Mouse (Mus musculus) liver, embryonic 12.5 days (tissue): Measurements from ENCODE around the gene Timm9. TPM values are rescaled to one million over a fixed set of nuclear protein-coding genes. Genes with fewer than 3 reads are reported as not detected.
"Not testable (repeated sequence)": the region's sequence is repeated elsewhere in the genome, so short reads cannot be mapped to it uniquely, and the experiment has no call there.

Experiments
- ATAC-seq: fragments of 200-750 bp; cut with Nextera tagmentation; 2 replicates; pipeline ENCODE4 v1.8.0; 2017; ENCODE audit warnings: moderate number of reproducible peaks, mild to moderate bottlenecking, moderate library complexity
- H3K27ac ChIP-seq: fragments of 300-500 bp; sonication (generic); 2 replicates; pipeline ENCODE4 v1.5.1; 2016; ENCODE audit warnings: mild to moderate bottlenecking
- H3K27me3 ChIP-seq: fragments of 300-500 bp; sonication (generic); replicated peaks from 2 replicates; pipeline ENCODE4 v1.6.1; 2016; ENCODE audit warnings: mild to moderate bottlenecking, moderate library complexity
- H3K36me3 ChIP-seq: fragments of 300-500 bp; sonication (generic); 2 replicates; pipeline ENCODE4 v1.6.1; 2016; ENCODE audit warnings: mild to moderate bottlenecking, moderate library complexity
- H3K4me1 ChIP-seq: fragments of 300-500 bp; sonication (generic); 2 replicates; pipeline ENCODE4 v1.6.1; 2016
- H3K4me2 ChIP-seq: fragments of 300-500 bp; sonication (generic); 2 replicates; pipeline ENCODE4 v1.6.1; 2016; ENCODE audit warnings: mild to moderate bottlenecking, moderate library complexity
- H3K4me3 ChIP-seq: fragments of 300-500 bp; sonication (generic); 2 replicates; pipeline ENCODE4 v1.5.1; 2016; ENCODE audit warnings: mild to moderate bottlenecking, moderate library complexity
- H3K9ac ChIP-seq: fragments of 300-500 bp; sonication (generic); 2 replicates; pipeline ENCODE4 v1.6.1; 2016; ENCODE audit warnings: mild to moderate bottlenecking, moderate library complexity
- H3K9me3 ChIP-seq: fragments of 300-500 bp; sonication (generic); replicated peaks from 2 replicates; pipeline ENCODE4 v1.6.1; 2016; ENCODE audit warnings: mild to moderate bottlenecking, moderate library complexity
- WGBS: fragments of 180-500 bp; shearing (Covaris S2); methylation state at CpG from one replicate; pipeline ENCODE4 v1.1.7; 2016; ENCODE audit not compliant: insufficient replicate concordance; 5-methylcytosine and 5-hydroxymethylcytosine counted together
- polyA plus RNA-seq: library from polyadenylated mRNA; unstranded; fragments of >200 nt; fragmentation: Nextera tagmentation; extraction: Ambion mirVana; gene quantifications from 2 replicates; pipeline ENCODE4 v1.2.1, GENCODE M21; 2016

The Timm9 gene
- polyA plus RNA-seq, 1 experiment from 2014 or later = 77.2 TPM

GRCm38 (mm10) chr12:71139258-71139828 is 2.9 kb upstream of the Timm9 start:
- H3K4me2 ChIP-seq = peak overlapping the region; percentile 97
- 69% methylated on average over 5 of the region's 5 CpGs for WGBS

GRCm38 (mm10) chr12:71137686-71138085 is 1.2 kb upstream of the Timm9 start:
- H3K4me3 ChIP-seq = peak overlapping the region; percentile 87
- peak overlapping the region; percentile 97 for H3K4me2 ChIP-seq
- no peaks in the 10 kb centered on the region for H3K9me3 ChIP-seq
- ATAC-seq = no peak
- 3% methylated on average over 11 of the region's 11 CpGs for WGBS
- H3K27ac ChIP-seq = no peak overlapping the region; the same call in none of the 2 replicates
- peaks cover 24% of the 10 kb centered on the region for H3K4me1 ChIP-seq
- peaks cover 49% of the 10 kb centered on the region for H3K36me3 ChIP-seq
- H3K9ac ChIP-seq = peak overlapping the region; percentile 91
- no peaks in the 10 kb centered on the region for H3K27me3 ChIP-seq

More at GRCm38 (mm10) chr12:71139258-71139828, 2.9 kb upstream of the Timm9 start:
- no peaks in the 10 kb centered on the region for H3K9me3 ChIP-seq
- H3K4me1 ChIP-seq = peaks cover 23% of the 10 kb centered on the region
- H3K4me3 ChIP-seq = no peak overlapping the region
- H3K9ac ChIP-seq = no peak overlapping the region
- H3K36me3 ChIP-seq = peaks cover 49% of the 10 kb centered on the region
- ATAC-seq = no peak
- no peaks in the 10 kb centered on the region for H3K27me3 ChIP-seq
- no peak overlapping the region for H3K27ac ChIP-seq

GRCm38 (mm10) chr12:71136974-71137491 is 549 bp upstream of the Timm9 start:
- Histone ChIP-seq H3K27ac (peak overlapping the region; percentile 84), H3K4me3 (peak overlapping the region; percentile 87), H3K4me1 (peaks cover 24% of the 10 kb centered on the region), H3K4me2 (peak overlapping the region; percentile 97), H3K36me3 (peaks cover 49% of the 10 kb centered on the region), H3K9me3 (no peaks in the 10 kb centered on the region), H3K27me3 (no peaks in the 10 kb centered on the region), H3K9ac (peak overlapping the region; percentile 91)
- WGBS = under 1% methylated on average over 30 of the region's 30 CpGs
- peak; percentile 77 for ATAC-seq

DNA sequence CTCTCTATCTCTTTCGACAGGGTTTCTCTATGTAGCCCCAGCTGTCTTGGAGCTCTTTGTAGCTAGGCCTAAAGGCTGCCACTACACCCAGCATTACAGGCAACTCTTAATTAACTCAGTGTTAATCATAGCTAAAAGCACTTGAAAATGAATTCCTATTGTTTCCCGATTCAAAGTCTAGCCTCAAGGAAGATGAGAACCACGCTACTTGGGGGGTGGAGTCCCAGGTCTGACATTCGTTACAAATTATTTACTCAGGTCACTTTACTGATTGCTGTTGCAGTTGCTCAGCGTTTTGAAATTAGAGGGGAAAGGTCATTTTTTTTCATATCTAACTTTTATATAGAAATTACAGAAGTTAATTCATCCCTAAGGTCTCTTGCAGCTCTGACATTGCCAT is 903 bp downstream of the Timm9 start:
- Histone ChIP-seq H3K36me3 (peaks cover 49% of the 10 kb centered on the region), H3K9me3 (no peaks in the 10 kb centered on the region), H3K27ac (no peak overlapping the region), H3K9ac (peak overlapping the region; percentile 91), H3K27me3 (no peaks in the 10 kb centered on the region), H3K4me2 (peak overlapping the region; percentile 97), H3K4me3 (peak overlapping the region; percentile 87), H3K4me1 (peaks cover 24% of the 10 kb centered on the region)
- WGBS = 14% methylated on average over 5 of the region's 5 CpGs
- ATAC-seq = no peak

- H3K27ac ChIP-seq = no peak overlapping the region
These were observed 13.2 kb downstream of the Timm9 start for GRCm38 (mm10) chr12:71123286-71123685.

DNA sequence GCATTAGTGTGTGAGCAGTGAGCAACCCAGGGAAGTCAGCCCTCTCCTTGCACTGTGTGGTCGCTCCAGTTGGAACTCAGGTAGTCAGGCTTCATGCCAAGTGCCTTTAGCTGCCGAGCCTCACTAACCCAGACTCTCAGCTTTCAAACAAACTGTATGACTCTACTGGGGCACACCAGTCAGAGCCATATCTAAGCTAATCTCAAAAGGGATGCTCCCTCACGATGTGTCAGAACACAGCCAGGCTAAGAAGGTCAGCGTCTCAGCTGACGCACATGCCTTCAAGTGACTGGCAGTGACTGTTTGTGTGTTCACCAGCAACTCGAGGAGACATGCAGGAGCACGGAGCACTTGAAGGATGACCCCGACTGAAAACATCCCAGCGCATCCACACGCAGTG is 13.8 kb downstream of the Timm9 start:
- Histone ChIP-seq H3K36me3 (peaks cover 61% of the 10 kb centered on the region), H3K27me3 (no peaks in the 10 kb centered on the region), H3K4me3 (no peak overlapping the region), H3K27ac (no peak overlapping the region), H3K4me2 (no peak overlapping the region), H3K9me3 (no peaks in the 10 kb centered on the region), H3K9ac (no peak overlapping the region), H3K4me1 (no peaks in the 10 kb centered on the region)
- ATAC-seq = no peak
- WGBS = 75% methylated on average over 10 of the region's 10 CpGs

More at GRCm38 (mm10) chr12:71123286-71123685, 13.2 kb downstream of the Timm9 start:
- WGBS = 83% methylated on average over 9 of the region's 9 CpGs
- no peak for ATAC-seq
- no peak overlapping the region for H3K9ac ChIP-seq
- H3K4me1 ChIP-seq = no peaks in the 10 kb centered on the region
- H3K4me2 ChIP-seq = no peak overlapping the region
- H3K9me3 ChIP-seq = no peaks in the 10 kb centered on the region
- H3K4me3 ChIP-seq = no peak overlapping the region
- no peaks in the 10 kb centered on the region for H3K27me3 ChIP-seq
- peaks cover 67% of the 10 kb centered on the region for H3K36me3 ChIP-seq

- Histone ChIP-seq H3K4me1 (peaks cover 21% of the 10 kb centered on the region), H3K36me3 (peaks cover 5% of the 10 kb centered on the region), H3K4me2 (no peak overlapping the region), H3K9ac (no peak overlapping the region), H3K27ac (no peak overlapping the region), H3K27me3 (0 out of 2 replicates have a peak, but pooled peaks cover 5% of the 10 kb centered on the region), H3K4me3 (no peak overlapping the region), H3K9me3 (no peaks in the 10 kb centered on the region)
- WGBS = 77% methylated on average over 5 of the region's 5 CpGs
- ATAC-seq = no peak
These were observed 20.1 kb downstream of the Timm9 start for GRCm38 (mm10) chr12:71116411-71116810.

GRCm38 (mm10) chr12:71113675-71114288 is 22.7 kb downstream of the Timm9 start:
- Histone ChIP-seq H3K36me3 (no peaks in the 10 kb centered on the region), H3K9ac (no peak overlapping the region), H3K4me3 (no peak overlapping the region; the same call in 1 of the 2 replicates), H3K4me1 (peaks cover 28% of the 10 kb centered on the region), H3K27ac (no peak overlapping the region), H3K4me2 (peak overlapping the region; percentile 34), H3K9me3 (no peaks in the 10 kb centered on the region), H3K27me3 (0 out of 2 replicates have a peak, but pooled peaks cover 8% of the 10 kb centered on the region)
- peak; percentile 35; the same call in 1 of the 2 replicates for ATAC-seq
- WGBS = 13% methylated on average over 12 of the region's 12 CpGs

DNA sequence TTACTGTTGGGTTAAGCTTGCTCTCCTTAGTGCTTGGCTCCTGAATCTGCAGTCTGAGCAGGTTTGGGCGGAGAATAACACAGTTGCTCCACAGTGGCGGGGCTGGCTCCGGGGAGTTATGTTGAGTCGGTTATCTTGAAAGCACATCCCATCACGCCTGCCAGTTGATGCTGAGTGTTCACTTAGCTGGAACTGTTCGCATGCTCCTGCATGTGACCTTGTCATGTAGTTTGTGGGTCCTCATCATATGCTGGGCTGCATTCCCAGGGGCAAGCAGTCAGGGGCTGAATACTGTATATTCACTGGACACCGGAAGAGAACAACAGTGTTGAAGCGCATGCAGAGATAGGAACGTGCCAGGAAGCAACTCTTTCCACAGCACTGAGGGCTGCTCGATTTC is 23.4 kb downstream of the Timm9 start:
- H3K27ac ChIP-seq = no peak overlapping the region
- H3K9ac ChIP-seq = no peak overlapping the region
- H3K9me3 ChIP-seq = no peaks in the 10 kb centered on the region
- H3K4me3 ChIP-seq = no peak overlapping the region
- H3K27me3 ChIP-seq = 0 out of 2 replicates have a peak, but pooled peaks cover 8% of the 10 kb centered on the region
- H3K4me2 ChIP-seq = peak overlapping the region; percentile 34; the same call in 1 of the 2 replicates
- WGBS = 39% methylated on average over 10 of the region's 10 CpGs
- H3K4me1 ChIP-seq = peaks cover 28% of the 10 kb centered on the region
- no peaks in the 10 kb centered on the region for H3K36me3 ChIP-seq
- ATAC-seq = peak; percentile 68

GRCm38 (mm10) chr12:71111331-71111730 is 25.2 kb downstream of the Timm9 start, which contains the start of gene Tomm20l:
Gene Tomm20l, plus strand, starts transcription at chr12:71111428.
- Histone ChIP-seq H3K9ac (no peak within 1 kb of the TSS; the same call in 1 of the 2 replicates), H3K9me3 (no peaks in the 10 kb centered on the region), H3K27ac (no peak within 1 kb of the TSS), H3K4me1 (peaks cover 28% of the 10 kb centered on the region), H3K4me2 (peak within 1 kb of the TSS; percentile 67), H3K27me3 (0 out of 2 replicates have a peak, but pooled peaks cover 8% of the 10 kb centered on the region), H3K4me3 (peak within 1 kb of the TSS; percentile 29), H3K36me3 (no peaks in the 10 kb centered on the region)
- no peak for ATAC-seq
- WGBS = 12% methylated on average over 33 of the region's 33 CpGs

GRCm38 (mm10) chr12:71107216-71107771 is 29.2 kb downstream of the Timm9 start:
- no peak overlapping the region for H3K9ac ChIP-seq
- 69% methylated on average over 6 of the region's 6 CpGs for WGBS
- ATAC-seq = no peak

GRCm38 (mm10) chr12:71104275-71104674 is 32.2 kb downstream of the Timm9 start:
- not testable (repeated sequence) for H3K4me2 ChIP-seq, ATAC-seq, H3K27ac ChIP-seq, H3K4me1 ChIP-seq, H3K27me3 ChIP-seq, H3K36me3 ChIP-seq, H3K4me3 ChIP-seq, H3K9me3 ChIP-seq, H3K9ac ChIP-seq
- WGBS = 59% methylated on average over 4 of the region's 4 CpGs

More at GRCm38 (mm10) chr12:71107216-71107771, 29.2 kb downstream of the Timm9 start:
- Histone ChIP-seq H3K9me3 (no peaks in the 10 kb centered on the region), H3K4me3 (no peak overlapping the region), H3K27me3 (0 out of 2 replicates have a peak, but pooled peaks cover 8% of the 10 kb centered on the region), H3K36me3 (no peaks in the 10 kb centered on the region), H3K4me2 (no peak overlapping the region), H3K27ac (no peak overlapping the region), H3K4me1 (peaks cover 9% of the 10 kb centered on the region)
